Mouse (Mus musculus): ENCODE data around the gene Foxr2.

Foxr2 gene

GRCm38 (mm10) chrX:153118486-153118885, at the start of gene Foxr2:
Foxr2 (plus strand) TSS chrX:153118786.
- CTCF ChIA-PET: no interaction called here

GRCm38 (mm10) chrX:153119013-153119412, 427 bp downstream of the Foxr2 start:
- CTCF ChIA-PET: no interaction called here

- CTCF ChIA-PET: no interaction called here
Observed at GRCm38 (mm10) chrX:153139734-153140515, 21.3 kb downstream of the Foxr2 start, which contains the start of gene Rragb. Rragb (plus strand) TSS chrX:153139981.

DNA sequence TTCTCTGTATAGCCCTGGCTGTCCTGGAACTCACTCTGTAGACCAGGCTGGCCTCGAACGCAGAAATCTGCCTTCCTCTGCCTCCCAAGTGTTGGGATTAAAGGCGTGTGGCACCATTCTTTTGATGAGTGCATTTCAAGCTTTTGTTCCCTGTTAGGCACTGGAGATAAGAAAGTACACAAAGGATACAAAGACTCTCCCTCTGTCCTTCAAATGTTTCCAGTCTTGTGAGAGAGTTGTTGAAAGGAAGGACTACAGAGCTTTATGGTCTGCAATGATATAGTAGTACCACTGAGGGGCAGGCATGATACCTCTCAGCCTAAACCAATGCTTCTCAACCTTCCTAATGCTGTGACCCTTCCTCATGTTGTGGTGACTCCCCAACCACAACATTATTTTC, 24.1 kb downstream of the Foxr2 start:
- CTCF ChIA-PET: no interaction called here

DNA sequence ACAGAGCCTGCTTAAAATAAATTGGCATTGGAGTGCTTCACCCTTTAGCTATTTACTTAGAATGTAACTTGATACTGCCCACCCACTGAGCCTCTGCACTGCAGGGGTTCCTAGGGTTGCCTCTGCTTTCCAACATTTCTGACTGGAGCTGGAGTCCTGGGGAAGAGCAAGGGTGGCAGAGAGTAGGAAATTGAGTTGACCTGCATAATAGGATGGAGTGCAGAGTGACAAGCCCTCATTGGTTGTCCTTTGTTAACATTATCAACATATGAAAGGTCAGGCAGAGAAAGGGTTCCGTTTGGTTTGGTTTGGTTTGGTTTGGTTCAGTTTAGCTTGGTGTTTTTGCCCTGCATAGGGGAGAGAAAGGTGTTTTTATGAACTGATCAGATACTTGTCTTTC, 33.2 kb downstream of the Foxr2 start:
- CTCF ChIA-PET: no interaction called here

DNA sequence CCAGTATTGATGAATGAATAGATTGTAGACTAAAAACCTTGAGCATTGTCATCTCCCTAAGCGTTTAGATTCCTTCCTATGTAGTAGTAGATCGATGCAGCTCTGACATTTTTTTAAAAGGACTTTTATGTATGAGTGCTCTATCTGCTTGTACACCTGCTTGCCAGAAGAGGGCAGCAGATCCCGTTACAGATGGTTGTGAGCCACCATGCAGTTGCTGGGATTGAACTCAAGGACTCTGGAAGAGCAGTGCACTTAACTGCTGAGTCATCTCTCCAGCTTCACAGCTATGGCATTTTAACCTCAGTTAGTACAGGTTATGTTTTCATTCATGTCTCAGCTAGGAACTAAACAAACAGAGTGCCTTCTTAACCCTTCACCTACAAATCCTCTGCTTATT, 36.7 kb downstream of the Foxr2 start:
- CTCF ChIA-PET: no interaction called here

DNA sequence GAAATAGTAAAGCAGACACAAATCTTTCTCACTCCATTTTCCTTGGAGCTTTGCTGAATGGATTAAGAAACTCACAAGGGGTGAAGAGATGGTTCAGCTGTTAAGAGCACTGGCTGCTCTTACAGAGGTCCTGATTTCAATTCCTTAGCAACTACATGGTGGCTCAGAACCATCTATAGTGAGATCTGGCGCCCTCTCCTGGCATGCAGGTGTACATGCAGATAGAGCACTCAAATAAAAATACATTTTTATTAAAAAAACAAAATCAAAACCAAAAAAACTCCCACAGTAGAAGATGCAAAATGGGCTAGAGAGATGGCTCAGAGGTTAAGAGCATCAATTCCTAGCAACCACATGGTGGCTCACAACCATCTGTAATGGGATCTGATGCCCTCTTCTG, 56.2 kb downstream of the Foxr2 start:
- CTCF ChIA-PET: no interaction called here

DNA sequence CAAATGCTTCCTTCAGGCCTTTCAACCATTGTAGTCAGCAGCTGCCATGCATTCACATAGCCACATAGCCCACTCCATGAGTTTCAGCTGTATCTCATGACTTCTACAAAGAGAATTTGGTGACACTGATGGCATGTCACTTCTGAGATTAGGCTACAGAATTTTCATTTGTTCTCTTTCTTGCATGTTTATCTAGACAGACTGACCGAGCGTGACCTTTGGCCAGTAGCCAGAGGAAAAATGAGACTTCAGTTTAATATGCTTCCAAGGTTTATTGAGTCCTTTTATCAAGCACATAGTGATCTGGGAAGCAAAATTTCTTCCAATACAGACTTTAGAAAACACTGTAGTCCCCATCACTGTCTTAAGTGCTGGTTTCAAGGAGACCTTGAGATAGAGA, 63.6 kb downstream of the Foxr2 start:
- CTCF ChIA-PET: no interaction called here

Measured in spleen, embryonic (tissue).